Mouse (Mus musculus) intestine, embryonic 14.5 days (tissue): ENCODE measurements around the gene Arid2. TPM values are rescaled to one million over a fixed set of nuclear protein-coding genes. Genes with fewer than 3 reads are reported as not detected.

Source experiments
- ATAC-seq: fragments of 200-750 bp; cut with Nextera tagmentation; replicated peaks from 2 replicates; pipeline ENCODE4 v1.8.0; 2017; ENCODE audit warnings: low read depth, moderate number of reproducible peaks, moderate TSS enrichment, moderate library complexity; ENCODE audit not compliant: low FRiP score, low TSS enrichment
- DNase-seq: peaks from one replicate; pipeline ENCODE4 v3.0.0-alpha.2; 2018; ENCODE audit warnings: low spot score
- H3K27ac ChIP-seq: fragments of 300-500 bp; sonication (generic); 2 replicates; pipeline ENCODE4 v1.5.1; 2014; ENCODE audit warnings: low read depth, mild to moderate bottlenecking, control low read depth
- H3K27me3 ChIP-seq: fragments of 300-500 bp; sonication (generic); replicated peaks from 2 replicates; pipeline ENCODE4 v1.6.1; 2014; ENCODE audit warnings: low read length, control low read depth; ENCODE audit not compliant: control insufficient read depth, insufficient read depth
- H3K36me3 ChIP-seq: fragments of 300-500 bp; sonication (generic); 2 replicates; pipeline ENCODE4 v1.6.1; 2014; ENCODE audit warnings: low read length, control low read depth; ENCODE audit not compliant: control insufficient read depth, insufficient read depth
- H3K4me1 ChIP-seq: fragments of 300-500 bp; sonication (generic); replicated peaks from 2 replicates; pipeline ENCODE4 v1.6.1; 2014; ENCODE audit warnings: low read length, control low read depth, mixed read lengths; ENCODE audit not compliant: control insufficient read depth, insufficient read depth
- H3K4me2 ChIP-seq: fragments of 300-500 bp; sonication (generic); 2 replicates; pipeline ENCODE4 v1.6.1; 2014; ENCODE audit warnings: low read length
- H3K4me3 ChIP-seq: fragments of 300-500 bp; sonication (generic); 2 replicates; pipeline ENCODE4 v1.5.1; 2014; ENCODE audit warnings: low read depth, low read length, control low read depth, mixed read lengths
- H3K9ac ChIP-seq: fragments of 300-500 bp; sonication (generic); 2 replicates; pipeline ENCODE4 v1.6.1; 2014; ENCODE audit warnings: mild to moderate bottlenecking, low read length
- H3K9me3 ChIP-seq: fragments of 300-500 bp; sonication (generic); 2 replicates; pipeline ENCODE4 v1.6.1; 2016; ENCODE audit warnings: low read length, control low read depth; ENCODE audit not compliant: control insufficient read depth
- WGBS: fragments of 180-500 bp; shearing (Covaris S2); extraction: QIAGEN DNeasy Blood & Tissue Kit; methylation state at CpG from one replicate; pipeline ENCODE4 v1.1.7; 2014; 5-methylcytosine and 5-hydroxymethylcytosine counted together
- polyA plus RNA-seq: library from polyadenylated mRNA; unstranded; fragments of >200 nt; fragmentation: Nextera tagmentation; extraction: Ambion mirVana; gene quantifications from 2 replicates; pipeline ENCODE4 v1.2.1, GENCODE M21; 2014

The Arid2 gene
- polyA plus RNA-seq, 1 experiment from 2014 or later = 28.1 TPM

DNA sequence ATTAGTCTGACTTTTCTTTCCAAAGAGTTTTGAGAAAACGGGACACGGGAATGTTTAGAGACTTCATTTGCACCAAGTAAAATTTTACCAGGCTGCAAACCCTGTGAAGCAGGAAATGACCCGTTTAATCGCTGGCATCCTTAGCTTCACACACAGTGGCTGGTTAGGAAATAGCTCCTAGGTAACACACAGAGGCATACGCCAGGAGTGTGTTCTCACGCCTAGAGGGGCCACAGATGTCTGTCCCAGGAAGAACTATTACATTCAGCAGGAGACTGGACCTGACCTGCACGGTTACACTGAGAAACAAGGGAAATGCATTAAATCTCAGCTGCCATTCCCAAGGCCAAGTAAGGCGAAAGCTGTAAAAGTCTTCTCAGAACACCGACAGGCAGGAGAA lies 18.7 kb upstream of the Arid2 start:
- DNase-seq (no peak), ATAC-seq (no peak)
- Histone ChIP-seq H3K4me3 (no peak overlapping the region), H3K4me1 (peaks cover 3% of the 10 kb centered on the region; the same call in 1 of the 2 replicates), H3K9ac (no peak overlapping the region), H3K4me2 (no peak overlapping the region), H3K27me3 (no peaks in the 10 kb centered on the region), H3K36me3 (peaks cover 10% of the 10 kb centered on the region), H3K9me3 (peaks cover 11% of the 10 kb centered on the region), H3K27ac (no peak overlapping the region)
- 86% methylated on average over 9 of the region's 9 CpGs for WGBS

DNA sequence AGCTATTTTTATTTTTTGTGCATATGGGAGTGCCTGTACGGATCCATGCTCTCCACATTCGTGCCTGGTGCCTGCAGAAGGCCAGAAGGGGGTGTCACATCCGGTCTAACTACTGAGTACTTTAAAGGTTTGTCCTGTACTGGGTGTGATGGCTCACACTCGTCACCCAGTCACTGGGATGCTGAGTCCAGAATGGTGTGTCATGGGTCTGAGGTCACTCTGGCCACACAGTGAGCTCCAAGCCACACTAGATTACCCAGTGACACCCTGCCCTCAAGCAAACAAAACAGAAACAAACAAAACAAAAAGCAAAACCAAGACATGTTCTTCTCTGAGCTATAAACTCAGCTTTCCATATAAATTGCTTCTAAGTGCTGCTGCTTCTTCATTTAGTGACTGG lies 17.9 kb upstream of the Arid2 start:
- ATAC-seq = no peak
- no peak overlapping the region for H3K27ac ChIP-seq
- DNase-seq = no peak
- H3K9me3 ChIP-seq = peaks cover 10% of the 10 kb centered on the region
- WGBS = 94% methylated on average over 4 of the region's 4 CpGs
- no peak overlapping the region for H3K4me2 ChIP-seq
- H3K27me3 ChIP-seq = no peaks in the 10 kb centered on the region
- peaks cover 3% of the 10 kb centered on the region; the same call in 1 of the 2 replicates for H3K4me1 ChIP-seq
- no peak overlapping the region for H3K4me3 ChIP-seq
- peaks cover 13% of the 10 kb centered on the region for H3K36me3 ChIP-seq
- H3K9ac ChIP-seq = no peak overlapping the region

DNA sequence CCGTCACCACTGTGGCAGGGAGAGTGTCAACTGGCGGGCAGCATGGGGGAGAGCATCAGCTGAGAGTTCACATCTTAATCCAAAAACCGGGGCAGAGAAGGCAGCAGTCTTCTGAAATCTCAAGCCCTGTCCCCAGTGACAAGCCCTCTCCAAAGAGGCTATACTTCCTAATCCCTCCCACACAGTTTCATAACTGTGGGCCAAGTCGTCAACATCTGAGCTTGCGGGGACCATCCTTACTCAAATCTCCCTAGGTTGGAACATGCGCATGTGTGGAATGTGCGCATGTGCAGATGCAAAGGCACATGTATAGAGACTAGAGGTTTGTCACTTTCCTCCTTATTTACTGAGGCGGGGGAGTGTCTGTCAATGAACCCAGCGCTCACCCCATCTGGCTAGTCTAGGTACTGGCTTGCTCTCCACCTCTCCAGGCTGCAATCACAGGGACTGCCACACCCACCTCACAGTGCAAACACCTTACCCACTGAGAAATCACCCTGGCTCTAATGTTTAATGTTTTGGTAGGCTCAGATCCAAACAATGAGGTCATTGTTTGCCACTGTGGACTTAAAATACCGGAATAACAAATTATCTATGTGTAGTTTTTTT lies 16.9 kb upstream of the Arid2 start:
- H3K4me2 ChIP-seq = no peak overlapping the region
- ATAC-seq (peak; percentile 83), DNase-seq (no peak)
- peaks cover 3% of the 10 kb centered on the region; the same call in 1 of the 2 replicates for H3K4me1 ChIP-seq
- no peak overlapping the region for H3K4me3 ChIP-seq
- WGBS = 77% methylated on average over 10 of the region's 10 CpGs
- no peak overlapping the region for H3K9ac ChIP-seq
- peaks cover 8% of the 10 kb centered on the region for H3K9me3 ChIP-seq
- no peak overlapping the region for H3K27ac ChIP-seq
- no peaks in the 10 kb centered on the region for H3K27me3 ChIP-seq
- H3K36me3 ChIP-seq = peaks cover 17% of the 10 kb centered on the region

DNA sequence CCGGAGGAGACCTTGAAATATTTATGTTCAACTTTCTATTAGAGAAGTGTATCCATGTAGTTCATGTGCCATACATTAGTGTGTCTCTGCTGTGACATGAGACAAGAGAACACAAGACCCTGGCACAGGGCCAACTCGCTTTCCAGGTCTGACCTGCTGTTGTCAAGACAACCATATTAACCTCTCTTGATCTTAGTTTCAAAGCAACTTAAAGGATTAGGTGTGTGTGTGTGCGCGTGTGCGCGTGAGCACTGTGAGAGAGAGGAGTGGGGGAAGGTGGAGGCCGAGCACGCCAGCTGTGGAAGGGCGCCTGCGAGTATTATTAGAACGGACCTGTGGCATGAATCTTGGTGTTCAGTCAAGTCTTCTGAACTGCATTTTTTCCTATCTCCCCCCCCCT lies 15.0 kb upstream of the Arid2 start:
- H3K4me1 ChIP-seq = peaks cover 3% of the 10 kb centered on the region; the same call in 1 of the 2 replicates
- H3K9me3 ChIP-seq = peaks cover under 1% of the 10 kb centered on the region; the same call in 1 of the 2 replicates
- ATAC-seq = no peak; the same call in 1 of the 2 replicates
- no peak for DNase-seq
- H3K36me3 ChIP-seq = peaks cover 25% of the 10 kb centered on the region
- no peaks in the 10 kb centered on the region for H3K27me3 ChIP-seq
- 88% methylated on average over 11 of the region's 11 CpGs for WGBS
- H3K27ac ChIP-seq = no peak overlapping the region
- H3K9ac ChIP-seq = no peak overlapping the region
- no peak overlapping the region for H3K4me2 ChIP-seq
- H3K4me3 ChIP-seq = no peak overlapping the region

DNA sequence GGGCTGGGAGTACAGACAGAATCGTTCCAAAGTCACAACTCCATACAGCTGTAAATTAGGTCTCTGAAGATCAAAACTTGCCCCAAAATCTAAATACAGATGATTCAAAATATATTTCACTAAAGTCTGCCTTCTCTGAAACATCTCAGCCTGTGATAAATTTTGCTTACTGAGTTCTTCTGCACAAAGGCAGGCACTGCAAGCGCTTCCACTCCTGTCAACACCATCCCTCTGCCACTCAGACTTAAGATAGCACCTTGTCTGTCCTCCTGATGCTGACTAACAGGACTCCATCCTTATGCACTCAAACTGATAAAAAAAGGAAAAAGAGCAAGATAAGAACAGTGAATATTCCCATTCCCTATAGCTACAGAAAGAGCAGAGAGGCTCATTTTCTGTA lies 13.0 kb upstream of the Arid2 start:
- Histone ChIP-seq H3K27me3 (no peaks in the 10 kb centered on the region), H3K4me2 (no peak overlapping the region), H3K36me3 (peaks cover 40% of the 10 kb centered on the region), H3K9me3 (no peaks in the 10 kb centered on the region), H3K27ac (no peak overlapping the region), H3K9ac (no peak overlapping the region), H3K4me3 (no peak overlapping the region), H3K4me1 (peaks cover 3% of the 10 kb centered on the region; the same call in 1 of the 2 replicates)
- WGBS = 78% methylated on average over 2 of the region's 2 CpGs
- ATAC-seq (no peak), DNase-seq (no peak)

DNA sequence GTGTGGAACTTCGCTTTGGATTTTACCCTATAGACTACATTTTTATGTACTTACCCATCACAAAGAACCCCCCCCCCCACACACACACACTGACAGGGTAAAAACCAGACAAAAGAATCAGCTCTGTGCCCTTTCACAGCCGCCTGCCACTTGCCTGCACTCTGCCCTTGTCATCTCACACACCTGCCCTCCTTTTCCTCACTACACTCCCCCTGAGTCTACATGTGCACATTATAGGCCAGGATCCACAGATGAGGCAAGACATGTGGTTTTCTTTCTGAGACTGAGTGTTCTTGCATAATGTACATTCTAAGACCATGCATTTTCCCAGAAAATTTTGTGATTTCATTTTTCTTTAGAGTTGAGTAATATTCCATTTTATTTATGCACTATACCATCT lies 12.1 kb upstream of the Arid2 start:
- ATAC-seq (no peak), DNase-seq (no peak)
- Histone ChIP-seq H3K9ac (no peak overlapping the region), H3K9me3 (no peaks in the 10 kb centered on the region), H3K4me2 (no peak overlapping the region), H3K36me3 (peaks cover 49% of the 10 kb centered on the region), H3K27me3 (no peaks in the 10 kb centered on the region), H3K4me3 (no peak overlapping the region), H3K27ac (no peak overlapping the region), H3K4me1 (peaks cover 3% of the 10 kb centered on the region; the same call in 1 of the 2 replicates)
- 96% methylated on average over 2 of the region's 2 CpGs for WGBS

DNA sequence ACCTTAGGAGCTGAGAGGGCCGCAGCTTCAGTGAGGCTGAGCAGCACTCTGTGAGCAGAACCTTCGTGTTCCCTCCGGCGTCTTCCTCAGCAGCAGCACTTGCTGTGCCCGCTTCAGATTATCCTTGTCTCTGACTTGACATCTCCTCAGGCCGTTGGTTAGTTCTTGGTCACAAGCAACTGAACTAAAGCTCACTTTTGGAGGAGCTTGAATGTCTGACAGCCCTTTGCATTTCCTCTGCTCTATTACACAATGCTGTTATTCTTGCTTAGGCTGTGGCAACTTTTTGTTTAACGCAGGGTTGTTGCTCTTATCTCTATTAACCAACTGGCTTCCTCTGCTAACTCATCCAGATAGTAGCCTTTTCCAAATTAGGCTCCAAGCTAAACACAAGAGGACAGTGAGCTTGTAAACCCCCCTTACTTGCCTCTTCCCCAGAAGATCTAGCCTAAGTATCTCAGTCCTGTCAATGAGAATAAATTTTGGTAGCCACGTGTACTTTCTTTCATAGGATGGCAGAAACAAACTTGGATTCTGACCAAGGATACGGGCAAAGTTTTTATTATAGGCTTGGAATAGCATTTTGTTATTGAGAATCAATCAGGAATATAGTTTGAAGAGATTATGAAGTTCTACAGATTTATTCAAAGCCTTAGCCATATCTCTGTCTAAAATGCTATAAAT lies 11.4 kb upstream of the Arid2 start:
- H3K4me3 ChIP-seq = no peak overlapping the region
- H3K27me3 ChIP-seq = no peaks in the 10 kb centered on the region
- WGBS = 92% methylated on average over 9 of the region's 9 CpGs
- no peak overlapping the region for H3K4me2 ChIP-seq
- H3K4me1 ChIP-seq = peaks cover 3% of the 10 kb centered on the region; the same call in 1 of the 2 replicates
- no peak overlapping the region for H3K9ac ChIP-seq
- no peaks in the 10 kb centered on the region for H3K9me3 ChIP-seq
- no peak for ATAC-seq
- peaks cover 57% of the 10 kb centered on the region for H3K36me3 ChIP-seq
- H3K27ac ChIP-seq = no peak overlapping the region
- no peak for DNase-seq

DNA sequence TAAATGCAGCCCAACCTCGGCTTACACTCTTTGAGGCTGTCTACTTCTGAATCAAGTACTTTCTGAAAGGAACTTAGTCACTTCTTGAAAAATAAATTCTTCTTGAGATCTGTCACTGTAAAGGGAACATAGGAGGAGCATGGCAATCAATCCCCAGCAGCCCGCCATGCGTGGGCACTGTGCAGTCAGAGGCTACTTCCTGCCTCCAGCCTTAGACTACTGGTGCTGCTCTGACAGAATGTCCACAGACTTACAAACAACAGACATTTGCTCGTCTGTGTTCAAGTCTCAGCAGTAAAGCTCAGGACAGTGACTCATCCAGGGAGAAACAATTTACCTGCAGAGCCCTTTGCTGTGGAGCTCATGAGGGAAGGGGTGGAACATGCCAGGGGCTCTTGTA lies 10.3 kb upstream of the Arid2 start:
- Histone ChIP-seq H3K27ac (no peak overlapping the region), H3K9me3 (no peaks in the 10 kb centered on the region), H3K4me3 (no peak overlapping the region), H3K36me3 (peaks cover 61% of the 10 kb centered on the region), H3K9ac (no peak overlapping the region), H3K27me3 (no peaks in the 10 kb centered on the region), H3K4me2 (no peak overlapping the region), H3K4me1 (peaks cover 3% of the 10 kb centered on the region)
- ATAC-seq (no peak), DNase-seq (no peak)
- 72% methylated on average over 4 of the region's 4 CpGs for WGBS

DNA sequence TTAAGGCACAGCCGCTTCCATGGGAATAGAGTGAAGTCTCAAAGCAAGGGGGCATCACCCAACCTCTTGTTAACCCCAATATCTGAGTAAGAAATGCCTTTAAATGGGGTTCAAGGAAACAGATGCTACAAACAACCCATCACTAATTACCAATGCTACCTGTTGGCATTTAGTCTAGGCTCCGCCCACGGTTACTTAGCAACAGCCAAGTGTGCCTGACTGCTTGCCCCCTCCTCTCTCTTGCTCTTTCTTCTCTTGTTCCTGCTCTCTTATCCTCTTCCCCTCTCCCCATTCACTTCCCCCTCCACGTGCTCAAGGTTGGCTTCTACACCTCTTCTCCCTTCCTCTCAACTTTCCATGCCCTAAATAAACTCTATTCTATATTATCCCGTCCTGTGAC lies 6.1 kb upstream of the Arid2 start:
- Histone ChIP-seq H3K9ac (no peak overlapping the region), H3K27me3 (no peaks in the 10 kb centered on the region), H3K4me2 (no peak overlapping the region), H3K27ac (no peak overlapping the region), H3K4me3 (no peak overlapping the region), H3K36me3 (peaks cover 51% of the 10 kb centered on the region), H3K4me1 (peaks cover 18% of the 10 kb centered on the region), H3K9me3 (no peaks in the 10 kb centered on the region)
- WGBS = 79% methylated on average over 5 of the region's 5 CpGs
- ATAC-seq (no peak), DNase-seq (no peak)
